Mouse (Mus musculus) midbrain, embryonic 13.5 days (tissue): ENCODE data around the gene Crip2. TPM values are rescaled to one million over a fixed set of nuclear protein-coding genes. Genes with fewer than 3 reads are reported as not detected.

Source experiments
- ATAC-seq: fragments of 200-750 bp; cut with Nextera tagmentation; 2 replicates; pipeline ENCODE4 v1.8.0; 2017; ENCODE audit warnings: mild to moderate bottlenecking, moderate TSS enrichment, moderate library complexity
- H3K27ac ChIP-seq: fragments of 300-500 bp; sonication (generic); 2 replicates; pipeline ENCODE4 v1.5.1; 2015; ENCODE audit warnings: inconsistent platforms, mild to moderate bottlenecking, moderate library complexity
- H3K27me3 ChIP-seq: fragments of 300-500 bp; sonication (generic); 2 replicates; pipeline ENCODE4 v1.6.1; 2015; ENCODE audit warnings: mild to moderate bottlenecking, inconsistent platforms
- H3K36me3 ChIP-seq: fragments of 300-500 bp; sonication (generic); 2 replicates; pipeline ENCODE4 v1.6.1; 2015; ENCODE audit warnings: mild to moderate bottlenecking, inconsistent platforms
- H3K4me1 ChIP-seq: fragments of 300-500 bp; sonication (generic); replicated peaks from 2 replicates; pipeline ENCODE4 v1.6.1; 2015; ENCODE audit warnings: inconsistent platforms
- H3K4me2 ChIP-seq: fragments of 300-500 bp; sonication (generic); replicated peaks from 2 replicates; pipeline ENCODE4 v1.6.1; 2015; ENCODE audit warnings: moderate library complexity, mild to moderate bottlenecking, inconsistent platforms
- H3K4me3 ChIP-seq: fragments of 300-500 bp; sonication (generic); replicated peaks from 2 replicates; pipeline ENCODE4 v1.5.1; 2015; ENCODE audit warnings: mild to moderate bottlenecking, inconsistent platforms
- H3K9ac ChIP-seq: fragments of 300-500 bp; sonication (generic); replicated peaks from 2 replicates; pipeline ENCODE4 v1.6.1; 2015; ENCODE audit warnings: mild to moderate bottlenecking, inconsistent platforms
- H3K9me3 ChIP-seq: fragments of 300-500 bp; sonication (generic); 2 replicates; pipeline ENCODE4 v1.6.1; 2016; ENCODE audit warnings: mild to moderate bottlenecking, inconsistent platforms
- WGBS: fragments of 180-500 bp; shearing (Covaris S2); methylation state at CpG from one replicate; pipeline ENCODE4 v1.1.7; 2015; 5-methylcytosine and 5-hydroxymethylcytosine counted together
- polyA plus RNA-seq: library from polyadenylated mRNA; unstranded; fragments of >200 nt; fragmentation: Nextera tagmentation; extraction: Ambion mirVana; gene quantifications from 2 replicates; pipeline ENCODE4 v1.2.1, GENCODE M21; 2015

The Crip2 gene
- polyA plus RNA-seq, 1 experiment from 2014 or later: 360 TPM

DNA sequence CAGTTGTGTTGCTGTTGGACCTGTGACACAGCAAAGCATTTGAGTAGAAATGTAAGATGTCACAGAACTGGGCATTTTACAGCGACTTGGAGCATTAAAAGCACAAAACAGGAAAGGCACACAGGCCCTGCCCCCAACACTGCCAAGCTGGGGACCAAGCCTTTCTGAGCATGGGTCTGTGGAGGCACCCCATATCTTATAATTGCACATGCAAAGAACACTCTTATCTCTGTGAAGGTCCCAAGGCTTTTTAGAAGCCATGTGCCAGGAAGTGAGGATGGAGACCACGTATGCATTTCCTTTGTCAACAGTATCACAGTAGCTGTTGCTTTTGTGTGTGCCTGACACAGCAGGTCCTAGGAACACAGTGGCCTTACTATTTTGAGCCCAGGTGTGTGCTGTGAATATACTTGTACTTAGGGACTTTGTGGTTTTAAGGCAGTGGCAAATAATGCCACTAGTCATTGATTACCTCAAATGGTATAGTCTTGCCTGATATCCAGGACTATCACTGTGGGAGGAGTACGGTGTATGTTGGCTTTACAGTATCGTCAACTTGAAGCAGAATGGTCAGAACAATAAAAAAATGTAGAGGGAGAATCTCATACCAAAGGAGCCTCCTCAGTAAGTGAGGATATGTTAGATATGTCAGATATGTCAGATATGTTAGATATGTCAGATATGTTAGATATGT, 32.5 kb upstream of the Crip2 start:
- Histone ChIP-seq H3K4me3 (no peak overlapping the region), H3K9me3 (peaks cover 3% of the 10 kb centered on the region; the same call in 1 of the 2 replicates), H3K4me1 (peaks cover 26% of the 10 kb centered on the region), H3K4me2 (no peak overlapping the region), H3K27ac (no peak overlapping the region), H3K27me3 (no peaks in the 10 kb centered on the region), H3K9ac (no peak overlapping the region), H3K36me3 (peaks cover 6% of the 10 kb centered on the region; the same call in 1 of the 2 replicates)
- 86% methylated on average over 4 of the region's 4 CpGs for WGBS
- ATAC-seq: no peak

DNA sequence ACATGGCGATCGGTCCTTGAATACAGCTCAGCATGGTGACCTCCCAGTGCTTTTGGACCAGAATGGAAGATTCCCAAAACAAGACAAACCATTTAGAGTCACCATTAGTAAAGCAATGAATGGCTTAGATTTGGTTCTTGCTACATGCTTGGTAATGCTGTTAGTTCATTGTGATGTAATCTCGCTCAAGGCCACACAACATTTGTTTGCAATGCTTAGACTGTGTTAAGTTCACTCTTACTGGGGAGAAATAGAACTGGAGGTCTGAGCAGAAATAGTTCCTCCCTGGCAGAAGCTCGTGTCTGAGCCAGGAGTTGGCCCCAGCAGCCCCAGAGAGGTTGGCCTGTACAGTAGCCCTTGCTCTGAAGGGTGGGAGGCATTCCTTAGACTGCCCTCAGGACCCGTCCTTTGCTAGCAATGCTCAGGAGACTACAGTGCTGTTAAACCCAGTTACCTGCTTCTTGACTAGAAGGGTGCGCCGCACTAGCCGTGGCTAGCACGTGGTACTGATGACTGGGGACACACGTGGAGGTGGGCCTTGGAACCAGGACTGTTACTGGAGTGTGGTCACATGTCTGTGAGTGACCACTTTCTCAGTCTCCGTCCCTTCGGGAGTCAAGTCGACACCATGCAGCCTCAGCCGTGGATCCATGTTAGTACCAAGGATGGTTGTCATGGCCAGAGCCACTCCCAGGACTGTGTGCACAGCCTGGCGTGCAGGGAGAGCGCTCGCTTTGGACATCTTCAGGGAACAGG, 31.3 kb upstream of the Crip2 start:
- Histone ChIP-seq H3K27ac (no peak overlapping the region), H3K4me3 (no peak overlapping the region), H3K27me3 (no peaks in the 10 kb centered on the region), H3K9ac (no peak overlapping the region), H3K4me1 (peaks cover 15% of the 10 kb centered on the region; the same call in 1 of the 2 replicates), H3K9me3 (peaks cover 3% of the 10 kb centered on the region; the same call in 1 of the 2 replicates), H3K4me2 (no peak overlapping the region), H3K36me3 (peaks cover 14% of the 10 kb centered on the region)
- 0 out of 2 replicates have a peak, but pooled peaks have one; percentile 21 for ATAC-seq
- WGBS: 89% methylated on average over 17 of the region's 17 CpGs

DNA sequence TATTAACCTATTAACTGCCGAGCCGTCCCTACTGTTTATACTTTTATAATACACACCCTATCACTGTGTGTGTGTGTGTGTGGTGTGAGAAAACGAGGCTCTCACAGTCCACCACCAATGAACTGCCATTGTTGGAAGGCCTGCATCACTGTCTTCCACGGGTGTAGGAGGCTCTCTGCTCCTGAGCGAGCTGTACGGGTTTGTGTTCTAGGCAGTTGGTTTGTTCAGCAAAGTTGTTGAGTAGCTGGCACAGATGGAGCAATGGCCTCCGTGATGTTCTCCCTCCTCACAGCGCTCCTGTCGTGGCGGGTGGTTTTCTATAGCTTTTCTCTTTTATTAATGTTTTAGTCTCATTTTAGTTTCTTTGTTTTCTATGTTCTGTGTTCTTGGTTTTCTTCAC, 30.2 kb upstream of the Crip2 start:
- no peak for ATAC-seq
- Histone ChIP-seq H3K4me1 (peaks cover 9% of the 10 kb centered on the region; the same call in 1 of the 2 replicates), H3K27me3 (no peaks in the 10 kb centered on the region), H3K27ac (0 out of 2 replicates have a peak overlapping the region, but pooled peaks have one; percentile 5), H3K36me3 (peaks cover 25% of the 10 kb centered on the region), H3K9me3 (peaks cover 3% of the 10 kb centered on the region; the same call in 1 of the 2 replicates), H3K4me3 (no peak overlapping the region), H3K9ac (no peak overlapping the region), H3K4me2 (no peak overlapping the region)
- WGBS: 88% methylated on average over 10 of the region's 10 CpGs

DNA sequence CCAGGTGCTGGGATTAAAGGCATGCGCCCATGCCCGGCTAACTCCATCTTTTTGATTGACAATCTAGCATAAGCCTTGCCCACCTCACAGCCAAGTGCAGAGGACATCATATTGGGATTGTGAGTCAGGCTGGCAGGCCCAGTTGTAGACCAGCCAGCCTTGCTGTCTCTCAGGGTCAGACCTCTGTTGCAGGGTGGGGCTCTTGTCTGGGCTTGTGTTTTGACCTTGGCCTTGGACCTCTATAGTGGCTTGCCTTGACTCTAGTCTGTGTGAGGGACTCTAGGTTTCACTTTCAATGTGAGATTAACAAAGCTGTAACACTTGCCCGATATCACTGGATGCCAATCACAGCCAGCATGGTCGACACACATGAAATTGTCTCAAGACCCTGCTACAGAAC, 25.9 kb upstream of the Crip2 start:
- Histone ChIP-seq H3K27ac (no peak overlapping the region), H3K27me3 (no peaks in the 10 kb centered on the region), H3K4me3 (no peak overlapping the region), H3K9me3 (no peaks in the 10 kb centered on the region), H3K36me3 (peaks cover 62% of the 10 kb centered on the region), H3K4me1 (peaks cover 7% of the 10 kb centered on the region; the same call in 1 of the 2 replicates), H3K4me2 (no peak overlapping the region), H3K9ac (no peak overlapping the region)
- 93% methylated on average over 4 of the region's 4 CpGs for WGBS
- no peak for ATAC-seq

DNA sequence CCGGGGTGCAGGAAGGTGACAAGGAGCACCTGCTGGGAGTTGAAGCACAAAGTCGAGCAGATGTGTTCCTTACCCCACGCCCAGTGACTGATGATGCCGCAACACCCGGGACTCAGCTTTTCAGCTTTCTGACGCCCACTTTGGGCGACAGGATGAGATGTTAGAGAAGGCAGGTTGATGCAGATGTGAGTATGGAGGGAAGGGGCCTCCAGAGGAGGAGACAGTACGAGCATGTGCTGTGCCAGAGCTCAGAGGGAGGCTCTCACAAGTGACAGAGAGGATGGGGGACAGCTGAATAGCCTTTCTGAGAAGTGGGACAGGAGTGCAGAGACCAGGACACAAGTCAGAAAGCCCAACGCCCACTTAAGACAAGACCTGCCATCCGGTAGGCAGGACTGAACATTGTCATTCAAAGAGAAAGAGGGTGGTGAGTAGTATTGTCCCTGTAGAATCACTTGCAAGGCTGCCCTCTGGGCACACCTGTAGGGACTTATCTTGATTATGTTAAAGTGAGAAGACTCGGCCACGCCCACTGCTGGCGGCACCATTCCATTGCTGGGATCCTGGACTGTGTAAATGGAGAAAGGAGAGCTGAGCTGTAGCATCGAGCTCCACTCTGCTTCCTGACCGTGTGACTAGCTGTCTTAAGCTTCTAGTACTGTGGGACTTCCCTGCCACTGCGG, 25.0 kb upstream of the Crip2 start:
- Histone ChIP-seq H3K9ac (no peak overlapping the region), H3K4me1 (no peaks in the 10 kb centered on the region), H3K4me2 (no peak overlapping the region), H3K9me3 (no peaks in the 10 kb centered on the region), H3K4me3 (no peak overlapping the region), H3K27ac (no peak overlapping the region), H3K36me3 (peaks cover 67% of the 10 kb centered on the region), H3K27me3 (no peaks in the 10 kb centered on the region)
- WGBS: 90% methylated on average over 16 of the region's 16 CpGs
- ATAC-seq: no peak

DNA sequence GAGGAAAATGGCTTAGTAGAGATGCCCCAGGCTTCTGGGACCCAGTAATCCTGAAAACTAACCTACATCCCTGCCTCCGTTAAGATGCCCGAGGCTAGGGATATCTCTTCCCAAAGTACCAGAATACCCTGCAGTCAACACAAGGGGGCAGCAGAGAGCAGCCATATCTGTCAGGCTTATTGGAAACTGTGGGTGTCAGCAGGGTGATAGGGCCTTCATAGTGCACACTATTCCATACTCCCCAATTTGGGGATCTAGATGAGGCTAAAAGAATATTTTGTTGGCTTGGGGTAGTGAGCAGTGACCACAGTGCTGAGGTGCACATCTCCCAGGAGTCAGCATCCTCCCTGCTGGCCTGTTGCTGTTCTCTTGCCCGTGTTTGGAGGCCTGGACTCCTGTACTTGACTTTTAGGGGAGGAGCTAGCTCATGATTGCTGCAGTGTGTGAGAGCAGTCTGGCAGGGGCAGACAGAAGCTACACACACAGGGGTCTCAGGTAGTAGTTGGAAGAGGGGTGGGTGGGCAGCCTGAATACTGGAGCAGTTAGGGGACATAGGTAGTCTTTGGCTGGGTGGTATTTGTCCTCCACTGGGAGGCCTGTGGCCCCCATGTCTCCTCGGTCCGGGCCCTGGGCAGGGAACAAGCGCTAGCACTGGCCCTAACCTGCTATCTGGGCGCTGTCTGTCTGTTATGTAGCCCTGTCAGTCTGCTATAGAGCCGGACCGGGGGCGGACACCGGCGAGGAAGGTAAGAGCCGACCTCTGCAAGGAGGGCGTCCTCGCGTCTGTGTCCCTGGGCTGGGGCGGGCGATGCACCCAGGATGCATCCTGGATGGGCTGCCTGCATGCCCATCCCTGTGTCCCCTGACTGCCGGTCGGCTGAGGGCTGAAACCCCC, 20.3 kb upstream of the Crip2 start:
- H3K9me3 ChIP-seq: no peaks in the 10 kb centered on the region
- peak; percentile 67 for ATAC-seq
- no peaks in the 10 kb centered on the region for H3K4me1 ChIP-seq
- H3K4me2 ChIP-seq: no peak overlapping the region
- H3K9ac ChIP-seq: no peak overlapping the region; the same call in 1 of the 2 replicates
- peaks cover 89% of the 10 kb centered on the region for H3K36me3 ChIP-seq
- H3K27me3 ChIP-seq: no peaks in the 10 kb centered on the region
- H3K4me3 ChIP-seq: no peak overlapping the region
- 87% methylated on average over 20 of the region's 20 CpGs for WGBS
- H3K27ac ChIP-seq: no peak overlapping the region

DNA sequence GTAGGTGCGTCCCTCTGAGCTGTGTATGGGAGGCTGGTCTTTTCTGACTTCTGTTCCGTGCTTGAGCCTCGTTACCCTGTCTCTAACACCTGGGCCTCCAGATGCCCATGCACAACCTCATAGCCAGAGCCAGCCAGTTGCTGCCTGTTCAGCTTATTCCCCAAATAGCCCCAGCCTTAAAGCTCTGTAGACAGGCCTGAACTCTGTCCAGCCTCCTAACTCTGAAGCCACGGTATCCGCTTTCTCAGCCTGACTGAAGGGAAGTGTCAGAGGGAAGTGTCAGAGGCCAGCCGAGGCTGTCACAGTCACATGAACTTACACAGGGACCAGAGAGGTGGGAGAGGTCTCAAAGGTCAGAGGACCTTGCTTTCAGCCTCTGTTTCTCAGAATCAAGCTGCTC, 15.3 kb upstream of the Crip2 start:
- no peak overlapping the region for H3K4me2 ChIP-seq
- no peaks in the 10 kb centered on the region for H3K9me3 ChIP-seq
- H3K27me3 ChIP-seq: no peaks in the 10 kb centered on the region
- 81% methylated on average over 6 of the region's 6 CpGs for WGBS
- ATAC-seq: no peak
- H3K36me3 ChIP-seq: peaks cover 99% of the 10 kb centered on the region
- no peak overlapping the region for H3K4me3 ChIP-seq
- H3K27ac ChIP-seq: no peak overlapping the region
- H3K9ac ChIP-seq: no peak overlapping the region
- no peaks in the 10 kb centered on the region for H3K4me1 ChIP-seq

DNA sequence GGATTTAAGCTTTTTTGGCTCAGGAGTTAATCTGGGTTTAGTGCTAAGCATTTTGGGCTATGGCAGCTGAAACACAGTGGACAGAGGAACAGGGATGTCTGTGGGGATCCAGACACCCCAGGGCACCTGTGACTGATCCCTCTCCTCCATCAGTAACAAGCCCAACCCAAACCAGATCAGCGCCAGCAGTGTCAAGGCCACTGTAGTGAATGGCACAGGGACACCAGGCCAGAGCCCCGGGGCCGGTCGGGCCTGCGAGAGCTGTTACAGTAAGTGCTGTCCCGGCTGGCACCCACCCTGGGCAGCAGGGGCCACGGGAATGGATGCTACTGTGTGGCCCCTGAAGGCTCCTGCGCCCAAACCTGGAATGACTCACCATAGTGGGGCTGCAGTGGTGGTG, 9.3 kb upstream of the Crip2 start:
- Histone ChIP-seq H3K27me3 (no peaks in the 10 kb centered on the region), H3K4me2 (no peak overlapping the region), H3K9ac (no peak overlapping the region), H3K4me3 (no peak overlapping the region), H3K36me3 (peaks cover 100% of the 10 kb centered on the region), H3K9me3 (no peaks in the 10 kb centered on the region), H3K4me1 (no peaks in the 10 kb centered on the region), H3K27ac (no peak overlapping the region)
- no peak for ATAC-seq
- over 99% methylated on average over 8 of the region's 8 CpGs for WGBS

DNA sequence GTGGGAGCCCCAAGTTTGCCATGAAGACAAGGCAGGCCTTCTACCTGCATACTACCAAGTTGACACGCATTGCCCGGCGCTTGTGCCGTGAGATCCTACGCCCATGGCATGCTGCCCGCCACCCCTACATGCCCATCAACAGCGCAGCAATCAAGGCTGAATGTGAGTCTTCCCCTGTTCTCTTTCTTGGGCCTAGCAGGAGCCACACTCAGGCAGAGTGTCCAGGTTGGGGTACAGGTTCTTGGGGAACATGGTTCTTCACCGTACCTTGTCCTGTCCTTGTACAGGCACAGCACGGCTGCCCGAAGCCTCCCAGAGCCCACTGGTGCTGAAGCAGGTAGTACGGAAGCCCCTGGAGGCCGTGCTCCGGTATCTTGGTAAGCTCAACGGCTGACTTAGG, 8.4 kb upstream of the Crip2 start:
- Histone ChIP-seq H3K4me2 (no peak overlapping the region), H3K9ac (no peak overlapping the region), H3K9me3 (no peaks in the 10 kb centered on the region), H3K27me3 (no peaks in the 10 kb centered on the region), H3K27ac (no peak overlapping the region), H3K4me1 (no peaks in the 10 kb centered on the region), H3K4me3 (no peak overlapping the region), H3K36me3 (peaks cover 100% of the 10 kb centered on the region)
- WGBS: 96% methylated on average over 14 of the region's 14 CpGs
- no peak for ATAC-seq

DNA sequence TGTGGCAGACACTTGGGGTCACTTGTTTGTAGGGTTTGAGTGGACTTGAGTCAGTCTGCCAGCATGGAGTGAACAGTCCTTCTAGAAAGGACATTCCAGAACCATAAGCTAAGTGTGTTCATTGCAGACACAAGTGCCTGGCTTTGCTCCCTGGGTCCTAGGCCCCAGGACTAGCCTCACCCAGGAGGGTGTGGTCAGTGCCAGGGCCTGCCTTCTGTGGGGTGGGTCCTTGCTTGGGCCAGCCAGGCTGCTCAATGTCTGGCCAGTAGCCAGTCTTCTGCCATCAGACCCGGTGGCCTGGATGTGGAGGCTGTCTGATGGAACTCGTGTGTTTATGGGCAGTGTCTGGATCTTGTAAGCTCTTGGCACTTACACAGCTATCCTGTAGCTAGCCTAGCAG, 7.5 kb upstream of the Crip2 start:
- Histone ChIP-seq H3K9me3 (no peaks in the 10 kb centered on the region), H3K4me3 (no peak overlapping the region), H3K27me3 (no peaks in the 10 kb centered on the region), H3K36me3 (peaks cover 100% of the 10 kb centered on the region), H3K4me2 (no peak overlapping the region), H3K9ac (no peak overlapping the region), H3K27ac (no peak overlapping the region), H3K4me1 (no peaks in the 10 kb centered on the region)
- WGBS: 80% methylated on average over 2 of the region's 2 CpGs
- ATAC-seq: no peak

DNA sequence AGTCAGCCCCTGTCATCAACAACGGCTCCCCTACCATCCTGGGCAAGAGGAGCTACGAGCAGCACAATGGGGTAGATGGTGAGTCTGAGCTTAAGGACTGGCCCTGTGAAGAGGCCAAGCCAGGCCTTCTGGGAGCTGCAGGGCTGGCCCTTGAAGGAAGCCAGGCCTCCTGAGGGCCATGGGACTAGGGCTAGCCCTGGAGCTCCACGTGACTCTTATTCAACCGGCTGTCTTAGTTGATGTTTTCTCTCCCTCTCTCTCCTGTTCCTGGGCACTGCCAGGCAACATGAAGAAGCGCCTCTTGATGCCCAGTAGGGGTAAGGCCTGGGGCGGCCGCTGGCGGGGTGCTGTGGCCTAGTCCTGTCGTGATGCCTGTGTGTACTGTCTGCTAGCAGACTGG, 6.8 kb upstream of the Crip2 start:
- 91% methylated on average over 9 of the region's 9 CpGs for WGBS
- no peaks in the 10 kb centered on the region for H3K9me3 ChIP-seq
- H3K4me2 ChIP-seq: no peak overlapping the region
- no peak overlapping the region for H3K9ac ChIP-seq
- no peak overlapping the region for H3K4me3 ChIP-seq
- H3K27me3 ChIP-seq: no peaks in the 10 kb centered on the region
- peaks cover 3% of the 10 kb centered on the region for H3K4me1 ChIP-seq
- ATAC-seq: no peak
- no peak overlapping the region for H3K27ac ChIP-seq
- peaks cover 96% of the 10 kb centered on the region for H3K36me3 ChIP-seq
